Mouse (Mus musculus) bone marrow macrophage, adult 2 months (primary cell): ENCODE data around the gene 4933406M09Rik.

ENCODE experiments used
- CTCF ChIP-seq: IDR thresholded peaks from 2 replicates; pipeline ENCODE4 v1.5.1; 2012; ENCODE audit warnings: low read depth, mild to moderate bottlenecking, low read length, moderate library complexity
- POLR2A ChIP-seq: IDR thresholded peaks from 2 replicates; pipeline ENCODE4 v1.6.1; 2012; ENCODE audit warnings: mild to moderate bottlenecking, low read depth, low read length, borderline replicate concordance

- no peak for TF ChIP-seq CTCF
- TF ChIP-seq POLR2A: no peak
Measured at GRCm38 (mm10) chr1:134385666-134386065, at the start of gene 4933406M09Rik.
